Mouse (Mus musculus) forebrain, embryonic 16.5 days (tissue): ENCODE measurements around the gene Pfn3. TPM values are rescaled to one million over a fixed set of nuclear protein-coding genes. Genes with fewer than 3 reads are reported as not detected.

ENCODE experiments used
- ATAC-seq: fragments of 200-750 bp; cut with Nextera tagmentation; 2 replicates; pipeline ENCODE4 v1.8.0; 2017; ENCODE audit warnings: mild to moderate bottlenecking, moderate library complexity
- H3K27ac ChIP-seq: fragments of 300-500 bp; sonication (generic); 2 replicates; pipeline ENCODE4 v1.5.1; 2014; ENCODE audit warnings: low read length, control low read depth
- H3K27me3 ChIP-seq: fragments of 300-500 bp; sonication (generic); replicated peaks from 2 replicates; pipeline ENCODE4 v1.6.1; 2014; ENCODE audit warnings: low read length; ENCODE audit not compliant: control insufficient read depth, insufficient read depth
- H3K36me3 ChIP-seq: fragments of 300-500 bp; sonication (generic); 2 replicates; pipeline ENCODE4 v1.6.1; 2014; ENCODE audit not compliant: control insufficient read depth, insufficient read depth
- H3K4me1 ChIP-seq: fragments of 300-500 bp; sonication (generic); replicated peaks from 2 replicates; pipeline ENCODE4 v1.6.1; 2014; ENCODE audit warnings: low read length; ENCODE audit not compliant: control insufficient read depth, insufficient read depth
- H3K4me2 ChIP-seq: fragments of 300-500 bp; sonication (generic); 2 replicates; pipeline ENCODE4 v1.6.1; 2014; ENCODE audit warnings: mild to moderate bottlenecking, low read length, control low read depth
- H3K4me3 ChIP-seq: fragments of 300-500 bp; sonication (generic); replicated peaks from 2 replicates; pipeline ENCODE4 v1.5.1; 2014; ENCODE audit warnings: mild to moderate bottlenecking, low read length, control low read depth
- H3K9ac ChIP-seq: fragments of 300-500 bp; sonication (generic); replicated peaks from 2 replicates; pipeline ENCODE4 v1.6.1; 2014; ENCODE audit warnings: low read depth, low read length, control low read depth
- H3K9me3 ChIP-seq: fragments of 300-500 bp; sonication (generic); 2 replicates; pipeline ENCODE4 v1.6.1; 2016; ENCODE audit warnings: low read length; ENCODE audit not compliant: control insufficient read depth
- WGBS: fragments of 180-500 bp; shearing (Covaris S2); extraction: QIAGEN DNeasy Blood & Tissue Kit; methylation state at CpG from one replicate; pipeline ENCODE4 v1.1.7; 2014; 5-methylcytosine and 5-hydroxymethylcytosine counted together
- polyA plus RNA-seq: library from polyadenylated mRNA; unstranded; fragments of >200 nt; fragmentation: Nextera tagmentation; extraction: Ambion mirVana; gene quantifications from 2 replicates; pipeline ENCODE4 v1.2.1, GENCODE M21; 2015

Pfn3 gene
- polyA plus RNA-seq, 1 experiment from 2014 or later = 0.43 TPM

DNA sequence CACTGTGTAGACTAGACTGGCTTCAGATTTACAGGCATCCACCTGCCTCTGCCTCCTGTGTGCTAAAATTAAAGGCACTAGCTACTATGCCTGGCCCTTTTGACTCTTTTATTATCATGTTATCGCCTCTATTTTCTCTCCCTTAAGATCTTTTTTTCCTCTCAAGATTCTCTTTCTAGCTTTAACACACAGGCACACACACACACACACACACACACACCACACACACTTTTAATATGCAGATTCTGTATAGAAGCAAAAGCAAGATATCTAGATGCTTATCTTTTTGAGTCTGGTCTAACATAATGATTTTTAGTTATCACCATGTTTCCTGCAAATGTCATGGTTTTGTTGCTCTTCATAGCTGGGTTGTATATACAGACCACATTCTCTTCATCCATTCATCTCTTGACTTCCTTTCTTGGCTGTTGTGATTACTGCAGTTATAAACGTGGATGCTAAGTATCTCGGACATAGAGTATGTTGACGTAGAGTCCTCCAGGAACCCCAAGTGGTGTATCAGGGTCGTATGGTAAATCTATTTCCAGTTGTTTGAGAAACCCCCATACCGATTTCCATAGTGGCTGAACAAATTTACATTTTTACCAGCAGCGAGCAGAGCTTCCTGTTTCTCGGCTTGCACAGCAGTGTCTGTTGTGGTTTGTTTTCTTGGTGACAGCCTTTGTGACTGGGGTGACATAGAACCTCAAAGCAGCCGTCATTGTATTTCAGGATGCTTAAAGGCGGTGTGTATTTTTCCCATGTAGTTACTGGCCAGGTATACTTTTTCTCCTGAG lies 17.1 kb upstream of the Pfn3 start:
- Histone ChIP-seq H3K4me3 (no peak overlapping the region), H3K4me2 (no peak overlapping the region), H3K9me3 (no peaks in the 10 kb centered on the region), H3K36me3 (no peaks in the 10 kb centered on the region), H3K4me1 (no peaks in the 10 kb centered on the region), H3K27ac (no peak overlapping the region), H3K27me3 (no peaks in the 10 kb centered on the region), H3K9ac (no peak overlapping the region)
- ATAC-seq = no peak
- WGBS = 83% methylated on average over 10 of the region's 10 CpGs

GRCm38 (mm10) chr13:55430566-55430965 lies 15.5 kb upstream of the Pfn3 start:
- Histone ChIP-seq H3K27me3 (no peaks in the 10 kb centered on the region), H3K9me3 (no peaks in the 10 kb centered on the region), H3K27ac (no peak overlapping the region), H3K4me1 (no peaks in the 10 kb centered on the region), H3K4me3 (no peak overlapping the region), H3K9ac (no peak overlapping the region), H3K36me3 (no peaks in the 10 kb centered on the region), H3K4me2 (no peak overlapping the region)
- 80% methylated on average over 2 of the region's 2 CpGs for WGBS
- ATAC-seq = no peak

DNA sequence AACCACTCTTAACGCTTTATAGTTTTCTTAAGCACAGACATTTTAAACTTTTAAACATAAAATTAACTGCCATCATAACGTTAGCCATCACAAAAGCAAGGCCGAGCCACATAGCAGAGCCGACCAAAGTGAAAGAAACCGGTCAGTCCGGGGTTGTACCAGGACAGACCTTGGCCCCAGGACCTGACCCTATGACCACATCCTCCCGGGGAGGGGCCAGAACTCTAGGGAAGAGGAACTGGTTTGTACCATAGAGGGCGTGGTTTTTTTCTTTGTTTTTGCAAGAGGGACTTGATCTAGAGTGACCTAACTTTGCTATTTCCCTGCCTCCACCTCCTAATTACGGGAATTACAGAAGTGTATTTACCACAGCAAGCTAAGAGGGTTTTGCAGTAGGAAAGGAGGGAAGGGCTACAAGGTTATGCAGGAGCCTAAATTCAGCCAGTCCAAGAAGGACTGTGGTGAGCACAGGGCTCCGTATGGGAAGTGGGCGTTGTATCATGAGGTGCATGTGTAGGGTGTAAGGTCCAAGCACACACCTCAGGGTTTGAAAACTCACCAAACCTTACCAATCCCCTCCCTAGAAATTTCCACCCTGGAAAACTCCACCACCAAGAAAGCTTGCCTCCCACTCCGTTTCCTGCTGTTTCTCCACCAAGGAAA lies 14.3 kb upstream of the Pfn3 start:
- H3K4me2 ChIP-seq = no peak overlapping the region
- no peak for ATAC-seq
- no peaks in the 10 kb centered on the region for H3K4me1 ChIP-seq
- no peak overlapping the region for H3K4me3 ChIP-seq
- H3K9ac ChIP-seq = no peak overlapping the region
- H3K36me3 ChIP-seq = no peaks in the 10 kb centered on the region
- no peak overlapping the region for H3K27ac ChIP-seq
- 79% methylated on average over 12 of the region's 12 CpGs for WGBS
- H3K27me3 ChIP-seq = no peaks in the 10 kb centered on the region
- H3K9me3 ChIP-seq = no peaks in the 10 kb centered on the region

DNA sequence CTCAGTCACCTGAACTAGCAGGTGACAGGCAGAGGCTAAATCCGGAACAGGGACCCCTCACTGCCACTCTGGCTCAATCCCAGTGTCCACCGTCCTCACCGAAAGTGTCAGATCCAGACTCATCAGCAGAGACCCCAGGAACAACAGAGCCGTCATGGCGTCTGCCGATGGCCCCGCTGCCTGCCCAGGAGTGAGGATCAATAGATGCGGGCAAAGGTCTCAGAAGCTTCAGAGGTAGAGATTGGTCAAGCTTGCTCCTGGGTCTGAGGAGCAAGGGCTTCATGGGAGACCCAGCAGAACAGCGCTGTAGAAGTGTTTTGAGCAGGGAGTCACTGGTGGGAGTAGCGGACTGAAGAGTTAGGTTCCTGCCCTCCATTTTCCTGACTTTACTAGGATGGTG lies 11.6 kb upstream of the Pfn3 start, which contains the start of gene F12:
Gene F12 (minus strand): TSS at position 181 of the 400 bp plus-strand sequence.
- Histone ChIP-seq H3K4me3 (no peak within 1 kb of the TSS), H3K27me3 (peaks cover 7% of the 10 kb centered on the region), H3K4me1 (no peaks in the 10 kb centered on the region), H3K36me3 (no peaks in the 10 kb centered on the region), H3K27ac (no peak within 1 kb of the TSS), H3K9me3 (no peaks in the 10 kb centered on the region), H3K4me2 (no peak within 1 kb of the TSS), H3K9ac (no peak within 1 kb of the TSS)
- no peak for ATAC-seq
- WGBS = 90% methylated on average over 10 of the region's 10 CpGs

GRCm38 (mm10) chr13:55420933-55421800 lies 6.1 kb upstream of the Pfn3 start:
- H3K27me3 ChIP-seq = peaks cover 33% of the 10 kb centered on the region
- H3K4me1 ChIP-seq = peaks cover 7% of the 10 kb centered on the region
- WGBS = 14% methylated on average over 35 of the region's 35 CpGs
- H3K4me2 ChIP-seq = peak overlapping the region; percentile 40
- peak overlapping the region; percentile 20 for H3K4me3 ChIP-seq
- no peak overlapping the region for H3K27ac ChIP-seq
- H3K9ac ChIP-seq = peak overlapping the region; percentile 39
- peak; percentile 76 for ATAC-seq
- H3K9me3 ChIP-seq = no peaks in the 10 kb centered on the region
- H3K36me3 ChIP-seq = no peaks in the 10 kb centered on the region

- no peak overlapping the region for H3K27ac ChIP-seq
- H3K9me3 ChIP-seq = no peaks in the 10 kb centered on the region
- no peak overlapping the region for H3K9ac ChIP-seq
- 35% methylated on average over 51 of the region's 51 CpGs for WGBS
- ATAC-seq = no peak
- peaks cover 33% of the 10 kb centered on the region for H3K27me3 ChIP-seq
- H3K36me3 ChIP-seq = no peaks in the 10 kb centered on the region
- H3K4me3 ChIP-seq = no peak overlapping the region
- peaks cover 7% of the 10 kb centered on the region for H3K4me1 ChIP-seq
- H3K4me2 ChIP-seq = peak overlapping the region; percentile 40; the same call in 1 of the 2 replicates
Observed at GRCm38 (mm10) chr13:55420018-55420932, 5.2 kb upstream of the Pfn3 start.

GRCm38 (mm10) chr13:55419142-55419541 lies 4.1 kb upstream of the Pfn3 start:
- peaks cover 13% of the 10 kb centered on the region for H3K4me1 ChIP-seq
- no peaks in the 10 kb centered on the region for H3K36me3 ChIP-seq
- no peak overlapping the region for H3K27ac ChIP-seq
- H3K27me3 ChIP-seq = peaks cover 33% of the 10 kb centered on the region
- no peak overlapping the region for H3K4me3 ChIP-seq
- ATAC-seq = no peak
- WGBS = 85% methylated on average over 5 of the region's 5 CpGs
- H3K4me2 ChIP-seq = no peak overlapping the region
- no peak overlapping the region for H3K9ac ChIP-seq
- no peaks in the 10 kb centered on the region for H3K9me3 ChIP-seq

DNA sequence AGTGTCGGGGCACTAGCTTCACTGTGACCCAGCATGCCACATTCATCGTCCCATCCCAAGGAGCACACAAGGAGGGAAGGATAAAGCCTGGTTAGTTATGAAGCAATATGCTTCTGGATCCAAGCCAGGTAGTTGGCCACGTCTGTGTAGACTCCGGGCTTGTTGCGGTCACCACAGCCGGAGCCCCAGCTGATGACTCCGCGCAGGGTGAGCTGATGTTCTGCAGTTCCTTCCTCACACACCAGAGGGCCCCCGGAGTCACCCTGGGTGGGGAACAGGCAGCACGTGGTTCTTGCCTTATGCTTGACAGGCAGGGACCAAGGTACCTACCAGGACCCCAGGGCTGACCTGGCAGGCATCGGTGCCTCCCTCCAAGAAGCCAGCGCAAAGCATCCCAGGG lies 3.0 kb upstream of the Pfn3 start:
- Histone ChIP-seq H3K4me2 (peak overlapping the region; percentile 36), H3K4me1 (peaks cover 13% of the 10 kb centered on the region), H3K9me3 (no peaks in the 10 kb centered on the region), H3K4me3 (peak overlapping the region; percentile 9), H3K36me3 (no peaks in the 10 kb centered on the region), H3K9ac (peak overlapping the region; percentile 40; the same call in 1 of the 2 replicates), H3K27ac (no peak overlapping the region), H3K27me3 (peaks cover 33% of the 10 kb centered on the region)
- WGBS = 9% methylated on average over 12 of the region's 12 CpGs
- ATAC-seq = peak; percentile 64
